Mouse (Mus musculus): ENCODE data around the gene Ints1. TPM values are rescaled to one million over a fixed set of nuclear protein-coding genes. Genes with fewer than 3 reads are reported as not detected.
A peak's percentile ranks its signal among the peaks of the same experiment; 100 is the strongest.

The Ints1 gene
- total RNA-seq, 2 experiments from 2014 or later: 27.4 to 31.2 TPM

- intact Hi-C loops (cut with DNase I): no loop called here
- no peak for DNase-seq
Measured at GRCm38 (mm10) chr5:139726186-139726585, 49.3 kb downstream of the Ints1 start.

- intact Hi-C loops (cut with DNase I): no loop called here
- DNase-seq: no peak
Measured at GRCm38 (mm10) chr5:139724336-139725116, 50.9 kb downstream of the Ints1 start.

- no peak for DNase-seq
- intact Hi-C loops (cut with DNase I): no loop called here
Measured at GRCm38 (mm10) chr5:139723113-139723512, 52.4 kb downstream of the Ints1 start.

- no peak for DNase-seq
Measured at GRCm38 (mm10) chr5:139722709-139723108, 52.8 kb downstream of the Ints1 start.

GRCm38 (mm10) chr5:139718949-139719348, 56.5 kb downstream of the Ints1 start:
- no peak for DNase-seq
- intact Hi-C loops (cut with DNase I): no loop called here

More at GRCm38 (mm10) chr5:139722709-139723108, 52.8 kb downstream of the Ints1 start:
- intact Hi-C loops (cut with DNase I): no loop called here

GRCm38 (mm10) chr5:139718540-139718939, 56.9 kb downstream of the Ints1 start:
- intact Hi-C loops (cut with DNase I): no loop called here

GRCm38 (mm10) chr5:139717723-139718122, 57.8 kb downstream of the Ints1 start:
- intact Hi-C loops (cut with DNase I): loop anchor here (1.0 kb wide), 1 partner anchor 33 kb away; no protein-coding TSS in a partner anchor
- peak; percentile 21 to 45 for DNase-seq

More at GRCm38 (mm10) chr5:139718540-139718939, 56.9 kb downstream of the Ints1 start:
- DNase-seq: no peak

- intact Hi-C loops (cut with DNase I): no loop called here
- no peak for DNase-seq
Measured at GRCm38 (mm10) chr5:139706496-139706895, 69.0 kb downstream of the Ints1 start.

GRCm38 (mm10) chr5:139702905-139703304, 72.6 kb downstream of the Ints1 start:
- no peak for DNase-seq
- intact Hi-C loops (cut with DNase I): no loop called here

GRCm38 (mm10) chr5:139702236-139702635, 73.2 kb downstream of the Ints1 start:
- intact Hi-C loops (cut with DNase I): no loop called here
- no peak for DNase-seq

Small RNA genes within 50 kb of the gene (microRNA-seq; reads per million reads assigned to microRNA genes)
- gene Mir7037: 0 reads per million in 2 experiments

Other genes starting within 250 kb of the Ints1 start
- not detected for gene Uncx, start 232.2 kb downstream of the Ints1 start, total RNA-seq (2021)
- gene Micall2, start 39.3 kb downstream of the Ints1 start, total RNA-seq (2021): under 1 TPM; 0.52 to 0.94 TPM
- gene Mafk, start 15.8 kb upstream of the Ints1 start, total RNA-seq (2021): 10 to 100 TPM; 16.6 to 21.4 TPM
- gene Tmem184a, start 44.2 kb upstream of the Ints1 start, total RNA-seq (2021): 1 to 10 TPM in 1 of 2 experiments, under 1 TPM in 1; 0.96 to 1.4 TPM
- not detected for gene Gm26938, start 50.7 kb upstream of the Ints1 start, total RNA-seq (2021)
- 1 to 10 TPM; 6.7 to 8.7 TPM for gene Psmg3, start 51.2 kb upstream of the Ints1 start, total RNA-seq (2021)
- not detected for gene Elfn1, start 132.3 kb upstream of the Ints1 start, total RNA-seq (2021)